Mouse (Mus musculus): ENCODE data around the gene Gse1.

Gene Gse1

GRCm38 (mm10) chr8:120227891-120228591 is at the start of gene Gse1:
Gse1 (plus strand) TSS chr8:120228456.
- DNase-seq (ENCODE audit: low read depth, low spot score) = no peak

GRCm38 (mm10) chr8:120179027-120179431 is 49.2 kb upstream of the Gse1 start:
- peak; percentile 51 for DNase-seq (ENCODE audit: low read depth, low spot score)

GRCm38 (mm10) chr8:120180445-120180970 is 47.7 kb upstream of the Gse1 start:
- DNase-seq (ENCODE audit: low read depth, low spot score) = no peak

- DNase-seq (ENCODE audit: low read depth, low spot score) = no peak
Measured at GRCm38 (mm10) chr8:120181274-120181673, 47.0 kb upstream of the Gse1 start.

GRCm38 (mm10) chr8:120181861-120182414 is 46.3 kb upstream of the Gse1 start:
- no peak for DNase-seq (ENCODE audit: low read depth, low spot score)

- DNase-seq (ENCODE audit: low read depth, low spot score) = no peak
Measured at GRCm38 (mm10) chr8:120184366-120184765, 43.9 kb upstream of the Gse1 start.

- no peak for DNase-seq (ENCODE audit: low read depth, low spot score)
Measured at GRCm38 (mm10) chr8:120184850-120185792, 43.1 kb upstream of the Gse1 start.

GRCm38 (mm10) chr8:120186454-120186853 is 41.8 kb upstream of the Gse1 start:
- no peak for DNase-seq (ENCODE audit: low read depth, low spot score)

GRCm38 (mm10) chr8:120188510-120188909 is 39.7 kb upstream of the Gse1 start:
- DNase-seq (ENCODE audit: low read depth, low spot score) = no peak

GRCm38 (mm10) chr8:120189440-120189839 is 38.8 kb upstream of the Gse1 start:
- DNase-seq (ENCODE audit: low read depth, low spot score) = no peak

GRCm38 (mm10) chr8:120190107-120190809 is 38.0 kb upstream of the Gse1 start:
- no peak for DNase-seq (ENCODE audit: low read depth, low spot score)

GRCm38 (mm10) chr8:120190810-120191413 is 37.3 kb upstream of the Gse1 start:
- DNase-seq (ENCODE audit: low read depth, low spot score) = no peak

GRCm38 (mm10) chr8:120191633-120192032 is 36.6 kb upstream of the Gse1 start:
- no peak for DNase-seq (ENCODE audit: low read depth, low spot score)

- DNase-seq (ENCODE audit: low read depth, low spot score) = no peak
Measured at GRCm38 (mm10) chr8:120192118-120192517, 36.1 kb upstream of the Gse1 start.

GRCm38 (mm10) chr8:120201351-120201750 is 26.9 kb upstream of the Gse1 start:
- DNase-seq (ENCODE audit: low read depth, low spot score) = no peak

GRCm38 (mm10) chr8:120202546-120202945 is 25.7 kb upstream of the Gse1 start:
- no peak for DNase-seq (ENCODE audit: low read depth, low spot score)

GRCm38 (mm10) chr8:120204736-120205360 is 23.4 kb upstream of the Gse1 start:
- DNase-seq (ENCODE audit: low read depth, low spot score) = no peak

GRCm38 (mm10) chr8:120205916-120206315 is 22.3 kb upstream of the Gse1 start:
- no peak for DNase-seq (ENCODE audit: low read depth, low spot score)

- no peak for DNase-seq (ENCODE audit: low read depth, low spot score)
Measured at GRCm38 (mm10) chr8:120207364-120207763, 20.9 kb upstream of the Gse1 start.

GRCm38 (mm10) chr8:120208113-120208512 is 20.1 kb upstream of the Gse1 start:
- no peak for DNase-seq (ENCODE audit: low read depth, low spot score)

GRCm38 (mm10) chr8:120211345-120211744 is 16.9 kb upstream of the Gse1 start:
- DNase-seq (ENCODE audit: low read depth, low spot score) = no peak

Measured in c-Kit-negative CD71-positive TER-119-positive erythroid progenitor cells, embryonic 14.5 days (primary cell).